Mouse (Mus musculus) heart, embryonic 16.5 days (tissue): ENCODE data around the gene Pik3r5. TPM values are rescaled to one million over a fixed set of nuclear protein-coding genes. Genes with fewer than 3 reads are reported as not detected.

ENCODE experiments used
- ATAC-seq: fragments of 200-750 bp; cut with Nextera tagmentation; replicated peaks from 2 replicates; pipeline ENCODE4 v1.8.0; 2017; ENCODE audit warnings: moderate number of reproducible peaks; ENCODE audit not compliant: insufficient read depth, low FRiP score; ENCODE audit errors: extremely low read depth
- H3K27ac ChIP-seq: fragments of 300-500 bp; sonication (generic); 2 replicates; pipeline ENCODE4 v1.5.1; 2014; ENCODE audit warnings: mild to moderate bottlenecking, low read length, control low read depth, moderate library complexity
- H3K27me3 ChIP-seq: fragments of 300-500 bp; sonication (generic); 2 replicates; pipeline ENCODE4 v1.6.1; 2014; ENCODE audit warnings: low read length, mixed read lengths; ENCODE audit not compliant: control insufficient read depth, insufficient read depth
- H3K36me3 ChIP-seq: fragments of 300-500 bp; sonication (generic); 2 replicates; pipeline ENCODE4 v1.6.1; 2014; ENCODE audit not compliant: control insufficient read depth, insufficient read depth
- H3K4me1 ChIP-seq: fragments of 300-500 bp; sonication (generic); 2 replicates; pipeline ENCODE4 v1.6.1; 2014; ENCODE audit warnings: low read length, mixed read lengths; ENCODE audit not compliant: control insufficient read depth, insufficient read depth
- H3K4me2 ChIP-seq: fragments of 300-500 bp; sonication (generic); 2 replicates; pipeline ENCODE4 v1.6.1; 2014; ENCODE audit warnings: low read depth, mild to moderate bottlenecking, control low read depth, low read length
- H3K4me3 ChIP-seq: fragments of 300-500 bp; sonication (generic); 2 replicates; pipeline ENCODE4 v1.5.1; 2014; ENCODE audit warnings: mild to moderate bottlenecking, control low read depth, low read length
- H3K9ac ChIP-seq: fragments of 300-500 bp; sonication (generic); 2 replicates; pipeline ENCODE4 v1.6.1; 2014; ENCODE audit warnings: low read length, control low read depth
- H3K9me3 ChIP-seq: fragments of 300-500 bp; sonication (generic); replicated peaks from 2 replicates; pipeline ENCODE4 v1.6.1; 2016; ENCODE audit warnings: low read length; ENCODE audit not compliant: control insufficient read depth
- WGBS: fragments of 180-500 bp; shearing (Covaris S2); extraction: QIAGEN DNeasy Blood & Tissue Kit; methylation state at CpG from one replicate; pipeline ENCODE4 v1.1.7; 2014; 5-methylcytosine and 5-hydroxymethylcytosine counted together
- polyA plus RNA-seq: library from polyadenylated mRNA; unstranded; fragments of >200 nt; fragmentation: Nextera tagmentation; extraction: Ambion mirVana; gene quantifications from 2 replicates; pipeline ENCODE4 v1.2.1, GENCODE M21; 2015

Pik3r5 gene
- polyA plus RNA-seq, 1 experiment from 2014 or later, result 2.5 TPM

DNA sequence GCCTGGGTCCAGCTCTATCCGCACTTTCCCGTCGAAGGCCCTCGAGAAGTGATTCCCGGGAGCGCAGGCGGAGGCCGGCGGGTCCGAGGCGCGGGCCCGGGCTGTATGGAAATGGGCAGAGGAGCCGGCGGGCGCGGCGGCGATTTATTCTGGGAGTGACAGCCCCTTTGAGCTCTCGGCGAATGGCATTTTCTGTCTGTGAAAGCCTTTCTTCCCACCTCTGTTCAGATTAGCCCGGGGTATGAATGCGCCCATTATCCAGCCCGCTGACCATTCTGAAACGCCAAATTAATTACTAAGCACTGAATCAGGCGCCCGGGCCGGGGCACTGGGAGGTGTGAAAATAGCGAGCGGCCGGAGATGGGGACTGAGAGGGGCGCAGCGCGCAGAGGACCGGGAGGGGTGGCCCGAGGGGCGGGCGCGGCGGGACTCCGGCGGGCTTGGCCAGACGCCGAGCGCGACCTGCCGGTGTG lies 32.3 kb upstream of the Pik3r5 start:
- Histone ChIP-seq H3K9me3 (no peaks in the 10 kb centered on the region), H3K4me2 (peak overlapping the region; percentile 94), H3K9ac (peak overlapping the region; percentile 78), H3K27ac (peak overlapping the region; percentile 60), H3K27me3 (peaks cover 60% of the 10 kb centered on the region), H3K4me1 (peaks cover 6% of the 10 kb centered on the region), H3K36me3 (no peaks in the 10 kb centered on the region), H3K4me3 (peak overlapping the region; percentile 63)
- ATAC-seq, result peak; percentile 26
- WGBS, result under 1% methylated on average over 46 of the region's 47 CpGs

DNA sequence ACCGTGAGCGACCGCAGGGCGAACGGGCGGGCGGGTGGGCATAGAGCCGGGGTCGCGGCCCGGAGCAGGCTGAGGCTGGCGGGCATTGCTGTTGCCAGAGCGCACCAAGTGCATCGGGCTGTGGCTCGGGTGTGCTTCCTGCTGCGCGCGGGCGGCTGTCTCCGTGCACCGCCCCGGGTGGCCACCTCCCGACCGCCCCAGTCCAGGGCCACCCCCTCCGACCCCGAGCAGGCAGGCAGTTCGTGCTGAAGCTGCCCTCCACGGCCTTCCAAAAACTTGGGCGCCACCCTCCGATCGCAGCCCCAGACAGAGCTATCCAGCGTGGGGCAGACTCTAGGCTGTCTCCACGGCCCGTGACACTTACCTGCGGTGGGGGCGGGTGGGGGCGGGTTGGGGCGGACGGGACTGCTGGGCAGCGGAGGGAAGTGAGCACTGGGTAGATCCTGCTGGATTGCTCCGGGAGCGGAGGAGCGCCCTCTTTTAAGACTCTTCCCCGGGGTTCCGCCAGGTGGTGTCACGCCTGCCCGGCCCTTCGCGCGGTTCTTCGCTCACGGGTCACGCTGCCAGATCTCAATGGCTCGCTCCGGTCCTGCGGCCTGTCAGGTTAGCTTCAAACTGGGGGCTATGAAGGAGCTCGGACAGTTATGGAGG lies 31.8 kb upstream of the Pik3r5 start:
- under 1% methylated on average over 56 of the region's 57 CpGs for WGBS
- H3K36me3 ChIP-seq, result no peaks in the 10 kb centered on the region
- H3K4me1 ChIP-seq, result peaks cover 6% of the 10 kb centered on the region
- peak overlapping the region; percentile 94 for H3K4me2 ChIP-seq
- H3K9ac ChIP-seq, result peak overlapping the region; percentile 78
- H3K27ac ChIP-seq, result peak overlapping the region; percentile 60
- H3K27me3 ChIP-seq, result peaks cover 54% of the 10 kb centered on the region
- H3K4me3 ChIP-seq, result peak overlapping the region; percentile 63
- H3K9me3 ChIP-seq, result no peaks in the 10 kb centered on the region
- peak; percentile 58; the same call in 1 of the 2 replicates for ATAC-seq

DNA sequence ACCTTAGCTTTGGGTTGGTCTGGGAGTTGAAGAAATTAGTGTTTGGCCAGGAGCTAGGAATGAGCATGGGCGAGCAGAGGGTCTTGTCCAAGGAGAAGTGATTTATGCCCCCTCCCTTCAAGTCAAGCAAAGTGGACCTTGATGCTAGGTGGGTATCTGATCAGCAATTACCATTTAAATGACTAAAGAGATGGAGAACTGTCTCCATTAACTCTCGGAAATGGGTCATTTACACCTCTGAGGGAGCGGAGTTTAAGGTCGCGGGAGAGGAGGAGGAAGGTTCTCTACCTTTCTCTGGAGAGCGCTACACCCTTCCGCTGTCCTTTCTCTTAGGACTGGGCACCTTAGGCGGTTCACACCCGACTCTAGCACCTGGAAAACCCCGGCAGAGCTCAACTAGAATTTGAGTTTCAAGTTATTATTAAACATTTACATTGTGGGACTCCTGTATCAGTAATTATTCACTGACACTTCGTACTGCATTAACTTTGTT lies 31.1 kb upstream of the Pik3r5 start, which contains the start of gene Ntn1:
Gene Ntn1, minus strand, starts transcription at position 97 of the 493 bp plus-strand sequence.
- no peaks in the 10 kb centered on the region for H3K36me3 ChIP-seq
- H3K4me2 ChIP-seq, result peak within 1 kb of the TSS; percentile 94
- peak within 1 kb of the TSS; percentile 63 for H3K4me3 ChIP-seq
- H3K4me1 ChIP-seq, result peaks cover 6% of the 10 kb centered on the region
- H3K27ac ChIP-seq, result peak within 1 kb of the TSS; percentile 60
- ATAC-seq, result no peak
- H3K9me3 ChIP-seq, result no peaks in the 10 kb centered on the region
- peak within 1 kb of the TSS; percentile 78 for H3K9ac ChIP-seq
- 22% methylated on average over 11 of the region's 11 CpGs for WGBS
- peaks cover 48% of the 10 kb centered on the region for H3K27me3 ChIP-seq

DNA sequence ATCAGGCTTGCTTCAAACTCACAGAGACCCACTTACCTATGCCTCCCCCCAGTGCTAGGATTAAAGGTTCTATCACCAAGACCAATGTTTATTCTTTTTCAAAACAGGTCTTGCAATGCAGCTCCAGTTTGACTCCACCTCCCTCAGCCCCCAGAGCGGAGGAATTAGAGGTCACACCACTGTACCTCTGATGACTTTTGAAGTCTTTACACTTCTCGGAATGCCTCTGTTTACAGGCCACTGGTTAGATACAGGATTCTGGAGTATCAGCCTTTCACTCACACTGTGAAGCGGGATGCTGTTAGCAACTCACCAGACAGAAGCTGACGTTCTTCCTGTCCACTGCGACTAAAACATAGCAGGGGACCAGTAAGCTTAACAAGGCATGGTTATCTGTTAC lies 30.5 kb upstream of the Pik3r5 start:
- Histone ChIP-seq H3K9ac (no peak overlapping the region), H3K27ac (no peak overlapping the region), H3K4me3 (no peak overlapping the region), H3K4me1 (peaks cover 6% of the 10 kb centered on the region), H3K36me3 (no peaks in the 10 kb centered on the region), H3K27me3 (peaks cover 44% of the 10 kb centered on the region), H3K4me2 (no peak overlapping the region), H3K9me3 (no peaks in the 10 kb centered on the region)
- WGBS, result 26% methylated on average over 5 of the region's 5 CpGs
- no peak for ATAC-seq

DNA sequence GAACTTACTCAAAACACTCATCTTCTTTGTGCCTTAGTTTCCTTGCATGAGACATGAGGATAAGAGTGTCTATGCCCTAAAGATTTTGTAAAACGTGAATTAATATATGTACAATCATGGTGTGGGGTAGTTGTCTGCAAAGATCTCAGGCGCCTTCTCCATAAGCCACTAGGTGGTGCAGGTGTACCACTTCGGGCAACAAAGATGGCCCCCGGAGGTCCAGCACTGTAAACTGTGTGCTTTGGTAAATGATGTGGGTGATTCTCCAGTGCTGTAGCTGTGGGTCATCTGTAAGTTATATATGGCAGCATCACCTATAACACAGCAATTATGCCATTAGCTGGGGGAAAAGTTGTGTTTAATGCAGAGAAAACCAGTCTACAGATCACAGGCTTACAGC lies 27.7 kb upstream of the Pik3r5 start:
- Histone ChIP-seq H3K4me2 (no peak overlapping the region), H3K9ac (no peak overlapping the region), H3K27ac (no peak overlapping the region), H3K4me3 (no peak overlapping the region), H3K4me1 (peaks cover 3% of the 10 kb centered on the region), H3K9me3 (no peaks in the 10 kb centered on the region), H3K36me3 (no peaks in the 10 kb centered on the region), H3K27me3 (peaks cover 25% of the 10 kb centered on the region)
- ATAC-seq, result no peak
- WGBS, result 52% methylated on average over 4 of the region's 4 CpGs

DNA sequence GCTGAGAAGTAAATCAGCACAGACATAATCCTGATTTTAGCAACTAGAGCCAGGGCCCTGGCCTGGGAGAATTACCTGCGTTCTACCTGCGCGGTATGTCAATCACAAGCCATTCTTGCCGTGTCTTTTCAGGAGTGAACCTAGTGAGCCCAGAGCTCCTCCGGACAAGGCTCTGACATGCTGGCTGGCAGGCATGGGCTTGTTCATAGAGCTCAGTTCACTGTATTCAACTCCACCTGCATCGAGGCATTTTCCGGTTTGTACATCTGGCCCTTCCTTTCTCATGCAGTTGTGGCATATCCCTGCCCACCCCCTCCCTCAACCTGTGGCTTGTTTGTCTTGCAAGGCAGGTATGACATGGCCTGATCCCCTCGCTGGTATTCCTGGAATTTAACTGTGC lies 26.3 kb upstream of the Pik3r5 start:
- peaks cover 18% of the 10 kb centered on the region for H3K27me3 ChIP-seq
- H3K4me3 ChIP-seq, result no peak overlapping the region
- H3K9me3 ChIP-seq, result no peaks in the 10 kb centered on the region
- no peaks in the 10 kb centered on the region; the same call in 1 of the 2 replicates for H3K4me1 ChIP-seq
- no peak overlapping the region for H3K27ac ChIP-seq
- WGBS, result 81% methylated on average over 8 of the region's 8 CpGs
- ATAC-seq, result no peak
- no peak overlapping the region for H3K9ac ChIP-seq
- H3K36me3 ChIP-seq, result no peaks in the 10 kb centered on the region
- H3K4me2 ChIP-seq, result no peak overlapping the region

DNA sequence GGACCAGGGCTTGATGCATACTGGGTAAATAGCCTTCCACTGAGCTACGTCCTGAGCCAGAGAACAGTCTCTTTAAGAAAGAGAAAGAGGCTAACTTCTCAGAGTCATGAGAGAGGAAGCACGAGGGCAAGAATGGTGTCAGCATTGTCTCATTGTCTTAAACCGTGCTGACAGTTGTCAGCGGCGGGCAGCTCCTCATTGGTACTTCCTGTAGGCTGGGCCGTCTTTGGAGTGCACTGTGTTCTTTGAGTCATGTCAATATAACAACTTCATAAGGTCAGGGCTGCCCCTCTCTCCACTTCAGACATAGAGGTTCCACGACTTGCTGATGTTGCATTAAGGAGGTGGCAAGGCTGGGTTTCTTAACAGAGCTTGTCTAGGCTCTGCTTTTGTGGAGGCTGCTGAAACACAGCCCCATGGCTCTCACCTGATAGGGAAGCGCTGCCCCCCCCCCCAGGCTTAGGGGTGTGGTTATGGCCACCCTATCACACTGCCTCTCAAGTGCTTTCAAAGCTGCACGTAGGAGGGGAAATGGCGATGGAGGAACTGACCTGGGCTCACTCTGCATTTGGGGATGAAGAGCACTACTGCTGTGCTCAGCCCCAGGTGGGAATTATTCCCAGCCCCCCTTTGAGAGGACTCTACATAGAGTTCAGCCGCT lies 24.5 kb upstream of the Pik3r5 start:
- ATAC-seq, result no peak
- Histone ChIP-seq H3K4me2 (no peak overlapping the region), H3K36me3 (no peaks in the 10 kb centered on the region), H3K4me3 (no peak overlapping the region), H3K27ac (no peak overlapping the region), H3K9me3 (no peaks in the 10 kb centered on the region), H3K9ac (no peak overlapping the region), H3K4me1 (no peaks in the 10 kb centered on the region), H3K27me3 (0 out of 2 replicates have a peak, but pooled peaks cover 2% of the 10 kb centered on the region)
- 45% methylated on average over 11 of the region's 11 CpGs for WGBS

DNA sequence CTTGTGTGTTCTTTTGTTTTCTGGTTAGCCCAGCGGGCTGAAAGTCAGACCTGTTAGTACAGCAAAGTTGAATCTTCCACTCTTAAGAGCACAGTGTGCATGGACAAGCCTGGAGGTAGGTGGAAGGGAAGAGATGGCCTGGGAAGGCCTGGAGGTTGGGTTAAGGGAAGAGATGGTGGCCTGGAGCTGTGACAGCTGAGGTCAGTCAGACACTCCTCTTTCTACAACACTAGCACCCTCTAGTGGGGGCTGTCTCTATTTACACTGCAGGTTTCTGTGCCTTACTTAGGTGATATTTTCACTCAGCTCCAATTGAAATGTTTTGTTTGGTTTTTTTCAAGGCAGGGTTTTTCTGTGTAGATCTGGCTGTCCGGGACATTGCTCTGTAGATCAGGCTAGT lies 23.8 kb upstream of the Pik3r5 start:
- Histone ChIP-seq H3K9ac (no peak overlapping the region), H3K27me3 (no peaks in the 10 kb centered on the region), H3K4me1 (no peaks in the 10 kb centered on the region), H3K9me3 (peaks cover under 1% of the 10 kb centered on the region; the same call in 1 of the 2 replicates), H3K4me3 (no peak overlapping the region), H3K27ac (no peak overlapping the region), H3K36me3 (no peaks in the 10 kb centered on the region), H3K4me2 (no peak overlapping the region)
- 51% methylated on average over 2 of the region's 2 CpGs for WGBS
- ATAC-seq, result 0 out of 2 replicates have a peak, but pooled peaks have one; percentile 42

DNA sequence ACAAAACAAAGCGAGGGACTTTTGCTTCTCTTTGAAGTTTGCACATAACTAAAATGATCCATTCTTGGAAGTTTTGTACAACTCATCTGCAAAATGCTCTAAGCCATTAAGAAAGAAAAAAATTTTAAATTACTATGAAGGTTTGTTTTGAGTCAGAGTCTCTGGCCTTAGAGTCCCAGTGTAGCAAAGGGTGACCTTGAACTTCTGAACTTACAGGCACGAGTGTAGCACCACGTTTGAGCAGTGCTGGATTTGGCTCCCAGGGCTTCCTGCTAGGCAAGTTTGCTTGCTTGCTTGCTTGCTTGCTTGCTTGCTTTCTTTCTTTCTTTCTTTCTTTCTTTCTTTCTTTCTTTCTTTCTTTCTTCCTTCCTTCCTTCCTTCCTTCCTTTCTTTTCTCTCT lies 14.9 kb upstream of the Pik3r5 start:
- H3K4me1 ChIP-seq, result no peaks in the 10 kb centered on the region
- H3K9me3 ChIP-seq, result peaks cover 9% of the 10 kb centered on the region
- H3K4me2 ChIP-seq, result no peak overlapping the region
- WGBS, result 39% methylated on average over 3 of the region's 3 CpGs
- no peaks in the 10 kb centered on the region for H3K27me3 ChIP-seq
- ATAC-seq, result no peak
- no peak overlapping the region for H3K27ac ChIP-seq
- no peak overlapping the region for H3K9ac ChIP-seq
- no peaks in the 10 kb centered on the region for H3K36me3 ChIP-seq
- no peak overlapping the region for H3K4me3 ChIP-seq
